Mouse (Mus musculus): ENCODE results near the gene Irf2bp2. TPM values are rescaled to one million over a fixed set of nuclear protein-coding genes. Genes with fewer than 3 reads are reported as not detected.
"Not testable (repeated sequence)": the region's sequence is repeated elsewhere in the genome, so short reads cannot be mapped to it uniquely, and the experiment has no call there.

The Irf2bp2 gene
- polyA plus RNA-seq, 1 experiment from 2014 or later: 7.7 TPM

DNA sequence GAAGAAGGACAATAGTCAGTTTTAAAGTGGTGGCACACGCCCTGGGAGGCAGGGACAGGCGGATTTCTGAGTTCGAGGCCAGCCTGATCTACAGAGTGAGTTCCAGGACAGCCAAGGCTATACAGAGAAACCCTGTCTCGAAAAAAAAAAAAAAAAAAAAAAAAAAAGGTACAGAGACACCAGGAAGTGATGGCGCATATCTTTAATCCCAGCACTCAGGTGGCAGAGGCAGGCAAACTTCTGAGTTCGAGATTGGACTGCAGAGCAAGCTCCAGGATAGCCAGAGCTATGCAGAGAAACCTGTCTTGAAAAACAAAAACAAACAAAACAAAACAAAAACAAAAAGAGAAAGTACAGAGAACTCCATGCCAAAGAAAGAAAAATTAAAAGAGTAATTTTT lies 6.6 kb upstream of the Irf2bp2 start:
- not testable (repeated sequence) for H3K9ac ChIP-seq (replicated peaks); H3K27ac ChIP-seq (replicated peaks); H3K27me3 ChIP-seq; H3K9me3 ChIP-seq; H3K36me3 ChIP-seq; ATAC-seq (ENCODE audit: low FRiP score, low read depth); H3K4me3 ChIP-seq; H3K4me2 ChIP-seq (replicated peaks)
- WGBS: 86% methylated on average over 6 of the region's 6 CpGs
- H3K4me1 ChIP-seq: peaks cover 58% of the 10 kb centered on the region

DNA sequence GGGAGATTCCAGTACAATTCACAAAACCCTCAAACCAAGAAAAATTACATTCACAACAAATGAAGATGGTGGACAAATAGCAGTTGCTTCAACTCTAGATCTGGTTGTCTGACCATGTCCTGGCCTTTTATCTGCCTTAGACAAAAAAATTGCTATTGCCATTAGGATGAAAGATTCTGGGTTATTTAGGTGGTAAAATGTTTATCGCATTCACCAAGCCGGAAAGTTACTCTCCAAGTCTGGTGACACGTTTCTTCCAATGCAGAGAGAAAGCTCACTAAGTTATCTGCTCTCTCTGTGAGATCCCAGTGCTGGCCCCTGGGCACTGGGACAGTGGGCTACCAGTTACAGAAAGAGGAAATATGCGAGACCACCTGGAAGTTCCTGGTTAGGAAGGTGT lies 5.5 kb upstream of the Irf2bp2 start:
- peaks cover 4% of the 10 kb centered on the region; the same call in 1 of the 2 replicates for H3K27me3 ChIP-seq
- no peaks in the 10 kb centered on the region for H3K9me3 ChIP-seq
- H3K4me2 ChIP-seq (replicated peaks): no peak overlapping the region
- H3K9ac ChIP-seq (replicated peaks): no peak overlapping the region
- WGBS: 94% methylated on average over 4 of the region's 4 CpGs
- H3K36me3 ChIP-seq: no peaks in the 10 kb centered on the region
- H3K27ac ChIP-seq (replicated peaks): no peak overlapping the region
- ATAC-seq (ENCODE audit: low FRiP score, low read depth): no peak
- peaks cover 65% of the 10 kb centered on the region for H3K4me1 ChIP-seq
- no peak overlapping the region for H3K4me3 ChIP-seq

DNA sequence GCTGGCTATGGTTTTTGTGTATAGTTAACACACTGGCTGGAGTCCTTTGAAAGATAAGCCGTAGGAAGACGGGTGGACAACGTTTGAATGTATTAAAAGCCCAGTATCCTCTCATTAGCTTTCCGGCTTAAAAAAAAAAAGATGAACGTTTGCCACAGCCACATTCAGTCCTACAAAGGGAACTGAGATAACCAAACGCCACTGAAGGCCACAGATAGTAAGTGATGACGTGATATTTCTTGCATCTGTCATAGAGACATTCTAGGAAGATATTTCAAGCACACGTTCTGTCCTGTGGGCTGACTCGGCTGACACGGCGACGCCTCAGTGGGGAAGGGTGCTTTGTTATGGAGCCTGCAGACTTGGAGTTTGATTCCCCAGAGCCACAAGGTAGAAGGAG lies 4.4 kb upstream of the Irf2bp2 start:
- WGBS: 55% methylated on average over 12 of the region's 12 CpGs
- Histone ChIP-seq H3K27ac (replicated peaks) (no peak overlapping the region), H3K4me2 (replicated peaks) (no peak overlapping the region), H3K4me1 (peaks cover 63% of the 10 kb centered on the region), H3K4me3 (no peak overlapping the region), H3K9ac (replicated peaks) (no peak overlapping the region), H3K27me3 (peaks cover 4% of the 10 kb centered on the region; the same call in 1 of the 2 replicates), H3K36me3 (no peaks in the 10 kb centered on the region), H3K9me3 (no peaks in the 10 kb centered on the region)
- no peak for ATAC-seq (ENCODE audit: low FRiP score, low read depth)

DNA sequence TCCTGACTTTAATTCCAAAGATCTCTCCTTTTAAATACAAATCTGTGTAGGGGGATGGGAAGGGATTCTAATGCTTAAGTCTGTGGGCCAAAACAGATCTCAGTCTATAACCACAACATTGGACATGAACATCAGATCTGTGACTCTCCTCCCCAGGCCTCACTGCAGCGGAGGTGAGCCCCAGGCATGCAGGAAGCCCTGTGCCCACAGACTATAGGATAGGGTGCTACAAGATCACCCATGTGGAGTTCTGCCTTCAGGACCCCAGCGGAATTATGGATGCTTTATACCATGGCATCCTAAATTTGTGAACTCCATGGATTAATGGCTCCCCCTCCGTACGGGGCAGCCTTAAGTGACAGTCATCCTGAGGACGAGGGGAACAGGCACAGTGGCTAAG lies 2.9 kb upstream of the Irf2bp2 start:
- H3K9ac ChIP-seq (replicated peaks): no peak overlapping the region
- no peak overlapping the region for H3K4me3 ChIP-seq
- WGBS: 82% methylated on average over 5 of the region's 5 CpGs
- H3K4me2 ChIP-seq (replicated peaks): peak overlapping the region; percentile 72; the same call in 1 of the 2 replicates
- H3K27me3 ChIP-seq: peaks cover under 1% of the 10 kb centered on the region; the same call in 1 of the 2 replicates
- no peak for ATAC-seq (ENCODE audit: low FRiP score, low read depth)
- H3K9me3 ChIP-seq: no peaks in the 10 kb centered on the region
- no peaks in the 10 kb centered on the region for H3K36me3 ChIP-seq
- peak overlapping the region; percentile 96 for H3K27ac ChIP-seq (replicated peaks)
- H3K4me1 ChIP-seq: peaks cover 54% of the 10 kb centered on the region

DNA sequence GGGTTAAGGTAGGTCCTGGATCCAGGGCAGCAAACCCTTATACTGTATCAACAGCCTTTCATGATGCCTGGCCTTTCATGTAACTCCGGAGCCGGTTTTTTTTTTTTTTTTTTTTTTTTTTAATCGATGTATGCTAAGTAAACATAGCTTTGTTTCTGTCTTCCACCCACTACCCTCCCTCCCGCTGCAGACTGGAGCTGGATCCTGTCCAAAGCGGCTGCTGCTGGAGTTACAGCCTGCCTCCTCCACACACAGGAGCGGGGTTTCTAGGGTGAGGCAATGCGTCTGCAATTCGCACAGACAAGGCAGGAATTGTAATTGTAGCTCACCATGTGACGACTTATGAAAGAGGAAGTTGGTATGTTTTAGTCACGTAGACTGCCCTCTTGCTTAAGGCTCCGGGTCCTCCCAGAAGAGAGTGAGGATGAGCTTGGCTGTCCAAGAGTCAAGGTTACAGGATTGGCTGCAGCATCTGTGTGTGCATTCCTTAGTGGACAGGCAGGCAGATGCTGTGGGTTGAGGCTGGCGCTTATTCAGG lies 2.4 kb upstream of the Irf2bp2 start:
- Histone ChIP-seq H3K27me3 (no peaks in the 10 kb centered on the region; the same call in 1 of the 2 replicates), H3K4me2 (replicated peaks) (peak overlapping the region; percentile 72), H3K27ac (replicated peaks) (peak overlapping the region; percentile 96), H3K36me3 (no peaks in the 10 kb centered on the region), H3K9me3 (no peaks in the 10 kb centered on the region), H3K4me3 (peak overlapping the region; percentile 4; the same call in 1 of the 2 replicates), H3K4me1 (peaks cover 54% of the 10 kb centered on the region), H3K9ac (replicated peaks) (peak overlapping the region; percentile 37; the same call in 1 of the 2 replicates)
- WGBS: 25% methylated on average over 12 of the region's 12 CpGs
- peak; percentile 24; the same call in 1 of the 2 replicates for ATAC-seq (ENCODE audit: low FRiP score, low read depth)

DNA sequence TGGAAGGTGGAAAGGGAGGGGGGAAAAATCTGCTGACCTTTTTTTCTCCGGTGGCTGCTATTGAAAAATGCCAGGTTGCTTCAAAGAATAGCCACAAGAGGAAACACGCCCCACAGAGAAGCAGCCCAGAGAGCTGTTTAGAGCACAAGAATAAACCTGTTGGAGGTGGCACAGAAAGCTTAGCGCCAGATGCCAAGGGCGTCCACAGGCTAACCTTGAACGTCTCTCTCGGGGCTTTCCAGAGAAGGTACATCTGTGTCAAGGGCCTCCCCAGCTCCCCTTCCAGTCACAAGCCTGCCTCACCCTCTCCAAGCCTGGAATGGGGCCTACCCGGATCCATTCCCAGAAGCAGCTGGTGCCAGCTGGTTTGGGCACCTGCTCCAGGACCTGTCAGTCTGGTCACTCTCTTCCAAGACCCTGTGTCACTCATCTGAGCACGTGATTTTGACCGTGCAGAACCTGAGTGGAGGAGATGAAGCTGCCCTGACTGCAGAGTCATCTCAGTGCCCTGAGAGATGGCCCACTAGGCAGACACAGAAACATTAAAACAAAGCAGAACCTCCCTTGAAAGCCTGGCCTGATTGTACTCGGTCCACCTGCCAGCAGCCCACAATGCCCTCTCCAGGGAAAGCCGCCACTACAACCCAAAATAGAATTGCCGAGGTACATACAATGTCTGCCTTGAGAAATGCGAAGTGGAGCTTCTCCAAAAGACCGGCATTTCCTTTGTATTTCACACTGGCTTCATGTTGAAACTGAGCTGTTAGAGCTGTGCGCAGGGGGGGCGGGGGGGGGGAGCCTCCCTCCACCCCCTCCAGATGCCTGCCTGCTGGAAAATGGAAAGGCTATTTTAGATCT lies 1.6 kb upstream of the Irf2bp2 start:
- Histone ChIP-seq H3K4me3 (peak overlapping the region; percentile 98), H3K4me1 (peaks cover 50% of the 10 kb centered on the region), H3K27ac (replicated peaks) (peak overlapping the region; percentile 96), H3K4me2 (replicated peaks) (peak overlapping the region; percentile 72), H3K27me3 (no peaks in the 10 kb centered on the region; the same call in 1 of the 2 replicates), H3K9ac (replicated peaks) (peak overlapping the region; percentile 35), H3K36me3 (no peaks in the 10 kb centered on the region), H3K9me3 (no peaks in the 10 kb centered on the region)
- ATAC-seq (ENCODE audit: low FRiP score, low read depth): no peak
- WGBS: 22% methylated on average over 16 of the region's 16 CpGs

DNA sequence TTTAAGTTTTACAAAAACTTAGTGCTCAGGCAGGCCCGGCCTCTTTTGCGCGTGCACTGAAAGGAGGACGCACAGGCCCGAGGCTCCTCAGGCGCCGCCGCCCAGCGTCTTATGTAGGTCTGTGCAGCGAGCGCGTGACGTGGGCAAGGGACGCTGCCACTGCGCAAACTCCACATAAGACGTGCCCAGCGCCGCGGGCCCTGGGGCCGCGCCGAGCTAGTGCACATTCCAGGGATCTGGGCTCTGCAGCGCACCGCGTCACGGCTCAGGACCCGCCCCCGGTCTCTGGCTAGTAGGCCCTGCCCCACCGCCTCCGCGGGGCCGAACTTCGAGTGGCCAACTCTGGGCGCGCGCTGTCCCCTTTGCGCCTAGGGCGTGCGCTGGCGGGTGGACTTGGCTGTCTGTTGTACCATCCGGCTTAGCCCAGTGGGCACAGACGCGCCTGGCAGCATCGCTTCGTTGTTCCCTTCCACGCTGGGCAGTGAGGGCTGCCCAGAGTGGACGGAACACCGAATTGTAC lies 755 bp upstream of the Irf2bp2 start:
- Histone ChIP-seq H3K36me3 (0 out of 2 replicates have a peak, but pooled peaks cover 6% of the 10 kb centered on the region), H3K27me3 (no peaks in the 10 kb centered on the region; the same call in 1 of the 2 replicates), H3K4me1 (peaks cover 58% of the 10 kb centered on the region), H3K9me3 (no peaks in the 10 kb centered on the region), H3K4me2 (replicated peaks) (peak overlapping the region; percentile 72), H3K4me3 (peak overlapping the region; percentile 98), H3K27ac (replicated peaks) (peak overlapping the region; percentile 96), H3K9ac (replicated peaks) (peak overlapping the region; percentile 91)
- ATAC-seq (ENCODE audit: low FRiP score, low read depth): peak; percentile 87
- under 1% methylated on average over 48 of the region's 48 CpGs for WGBS

DNA sequence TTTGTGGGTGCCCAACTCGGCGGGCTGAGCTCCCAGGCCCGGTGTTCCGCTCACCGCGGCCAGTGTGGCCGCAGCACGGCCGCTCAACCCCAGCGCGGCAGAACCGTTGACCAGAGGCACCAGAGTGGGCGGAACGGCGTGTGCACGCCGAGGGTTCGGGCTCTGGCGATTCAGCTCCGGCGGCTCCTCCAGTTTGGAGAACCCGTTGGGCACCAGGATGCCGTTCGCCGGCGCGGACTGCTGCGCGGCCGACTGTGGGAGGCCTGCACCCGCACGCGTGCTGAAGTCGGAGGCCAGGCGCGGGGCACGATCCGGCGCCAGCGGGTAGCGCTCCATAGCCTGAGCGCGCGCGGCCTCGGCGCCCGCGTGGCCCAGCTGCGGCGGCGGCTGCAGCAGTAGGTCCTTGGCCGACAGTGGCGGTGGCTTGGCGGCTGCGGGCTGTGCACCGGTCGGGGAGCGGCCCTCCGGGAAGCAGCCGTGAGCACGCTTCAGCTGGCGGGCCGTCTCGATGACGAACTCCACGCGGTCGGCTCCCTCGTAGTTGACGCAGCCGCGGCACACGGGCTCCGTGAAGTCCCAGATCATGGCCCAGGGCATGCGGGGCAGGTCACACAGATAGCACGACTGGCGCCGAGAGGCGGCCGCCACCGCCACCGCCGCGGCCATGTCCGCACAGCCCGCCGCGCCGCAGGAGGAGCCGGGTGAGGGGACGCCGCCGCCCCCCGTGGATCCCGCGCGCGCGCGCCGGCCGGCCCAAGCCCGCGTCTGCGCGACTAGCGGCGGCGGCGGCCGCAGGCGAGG lies 815 bp downstream of the Irf2bp2 start:
- H3K4me3 ChIP-seq: peak overlapping the region; percentile 98
- H3K36me3 ChIP-seq: 0 out of 2 replicates have a peak, but pooled peaks cover 6% of the 10 kb centered on the region
- peak overlapping the region; percentile 100 for H3K9ac ChIP-seq (replicated peaks)
- peak overlapping the region; percentile 95 for H3K4me2 ChIP-seq (replicated peaks)
- H3K4me1 ChIP-seq: peaks cover 61% of the 10 kb centered on the region
- H3K27me3 ChIP-seq: no peaks in the 10 kb centered on the region; the same call in 1 of the 2 replicates
- under 1% methylated on average over 90 of the region's 113 CpGs for WGBS
- H3K27ac ChIP-seq (replicated peaks): peak overlapping the region; percentile 95
- ATAC-seq (ENCODE audit: low FRiP score, low read depth): no peak
- no peaks in the 10 kb centered on the region for H3K9me3 ChIP-seq

DNA sequence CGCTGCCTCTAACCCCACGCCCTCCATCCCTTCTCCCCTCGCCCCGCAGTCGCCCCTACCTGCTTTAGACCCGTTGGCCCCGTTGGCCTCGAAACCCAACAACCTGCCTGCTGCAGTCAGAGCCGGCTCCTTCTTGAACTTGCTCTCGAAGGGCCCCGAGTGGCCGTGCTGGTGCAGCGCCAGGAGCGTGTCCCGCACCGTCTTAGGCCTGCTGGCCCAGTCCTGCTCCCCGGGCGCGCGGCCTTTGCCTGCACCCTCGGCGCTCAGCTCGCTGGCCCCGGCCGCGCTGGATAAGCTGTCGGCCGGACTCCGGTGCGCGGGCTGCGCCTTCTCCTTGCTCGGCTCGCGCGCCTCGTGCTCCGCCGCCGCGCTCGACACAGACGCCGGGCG lies 1.4 kb downstream of the Irf2bp2 start:
- under 1% methylated on average over 42 of the region's 45 CpGs for WGBS
- H3K9me3 ChIP-seq: no peaks in the 10 kb centered on the region
- H3K4me2 ChIP-seq (replicated peaks): peak overlapping the region; percentile 95
- no peaks in the 10 kb centered on the region; the same call in 1 of the 2 replicates for H3K27me3 ChIP-seq
- peak overlapping the region; percentile 95 for H3K27ac ChIP-seq (replicated peaks)
- peaks cover 61% of the 10 kb centered on the region for H3K4me1 ChIP-seq
- no peak for ATAC-seq (ENCODE audit: low FRiP score, low read depth)
- H3K9ac ChIP-seq (replicated peaks): peak overlapping the region; percentile 100
- peak overlapping the region; percentile 98 for H3K4me3 ChIP-seq
- H3K36me3 ChIP-seq: 0 out of 2 replicates have a peak, but pooled peaks cover 6% of the 10 kb centered on the region

DNA sequence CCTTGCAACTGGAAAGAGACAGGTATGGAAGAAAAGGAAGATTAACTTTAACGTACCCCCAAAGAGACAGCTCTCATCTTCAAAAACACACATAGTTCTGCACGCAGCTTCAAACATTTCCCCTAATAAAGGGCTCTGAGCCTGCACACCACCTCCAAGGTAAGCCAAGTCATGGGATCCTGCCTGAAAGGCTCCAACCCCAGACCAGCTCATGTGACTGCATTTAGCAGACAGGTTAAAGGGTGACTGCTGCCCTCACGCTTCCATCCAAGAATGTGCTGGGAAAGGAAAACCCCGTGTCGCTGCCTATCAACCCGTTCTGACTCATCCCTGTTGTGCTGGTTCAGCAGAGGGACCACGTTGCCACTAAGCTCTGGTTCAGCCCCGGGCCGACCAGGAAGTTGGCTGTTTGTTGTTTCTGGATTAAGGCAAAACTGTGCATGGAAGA lies 1.9 kb downstream of the Irf2bp2 start:
- WGBS: under 1% methylated on average over 9 of the region's 9 CpGs

DNA sequence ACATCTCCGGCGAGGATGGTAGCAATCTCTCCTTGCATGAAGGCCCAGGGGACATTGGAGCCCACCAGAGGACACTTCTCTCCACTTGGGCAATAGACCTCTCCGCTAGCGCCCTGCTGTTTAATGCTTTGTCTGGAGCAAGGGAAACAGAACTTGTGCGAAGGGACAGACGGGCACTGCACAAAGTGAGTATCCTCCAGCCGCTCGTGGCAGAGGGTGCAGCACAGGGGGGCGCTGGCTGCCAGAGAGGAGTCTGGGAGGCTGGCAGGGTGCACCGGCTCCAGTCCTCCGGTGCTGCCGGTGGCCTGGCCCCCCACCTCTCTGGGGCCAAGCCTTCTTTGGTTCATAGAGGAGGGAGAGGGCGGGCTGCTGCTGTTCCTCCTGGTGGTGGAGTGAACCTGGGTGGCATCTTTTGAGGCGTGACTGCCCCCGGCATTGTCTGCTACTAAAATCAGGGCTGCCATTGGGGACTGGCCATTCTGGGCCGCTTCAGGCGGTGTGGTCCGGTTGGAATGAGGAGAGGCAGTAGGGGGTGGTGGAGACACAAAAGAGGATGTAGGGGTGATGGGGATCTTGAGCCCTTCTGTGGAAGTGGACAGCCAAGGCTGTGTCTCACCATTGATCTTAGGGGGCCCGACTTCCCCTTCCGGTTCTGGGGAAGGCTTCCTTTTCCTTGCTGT lies 2.5 kb downstream of the Irf2bp2 start:
- ATAC-seq (ENCODE audit: low FRiP score, low read depth): no peak
- 0 out of 2 replicates have a peak, but pooled peaks cover 6% of the 10 kb centered on the region for H3K36me3 ChIP-seq
- peak overlapping the region; percentile 95 for H3K27ac ChIP-seq (replicated peaks)
- H3K4me3 ChIP-seq: peak overlapping the region; percentile 98
- no peaks in the 10 kb centered on the region for H3K27me3 ChIP-seq
- peak overlapping the region; percentile 100 for H3K9ac ChIP-seq (replicated peaks)
- H3K4me2 ChIP-seq (replicated peaks): peak overlapping the region; percentile 95
- no peaks in the 10 kb centered on the region for H3K9me3 ChIP-seq
- peaks cover 58% of the 10 kb centered on the region for H3K4me1 ChIP-seq
- 3% methylated on average over 20 of the region's 20 CpGs for WGBS

More for the DNA sequence above, 1.9 kb downstream of the Irf2bp2 start:
- Histone ChIP-seq H3K27me3 (no peaks in the 10 kb centered on the region; the same call in 1 of the 2 replicates), H3K4me1 (peaks cover 59% of the 10 kb centered on the region), H3K9ac (replicated peaks) (peak overlapping the region; percentile 100), H3K4me3 (peak overlapping the region; percentile 98), H3K9me3 (no peaks in the 10 kb centered on the region), H3K36me3 (0 out of 2 replicates have a peak, but pooled peaks cover 6% of the 10 kb centered on the region), H3K4me2 (replicated peaks) (peak overlapping the region; percentile 95), H3K27ac (replicated peaks) (peak overlapping the region; percentile 95)
- no peak for ATAC-seq (ENCODE audit: low FRiP score, low read depth)
